Mouse (Mus musculus): ENCODE data around the gene Zcchc2.
A peak's percentile ranks its signal among the peaks of the same experiment; 100 is the strongest.

- TF ChIP-seq POLR2A (IDR thresholded peaks at IDR 0.05; ENCODE audit: control insufficient read depth in 1 of 2, insufficient read depth in 1 of 2, low read depth in 1 of 2, low read length in 2 of 2, poor library complexity in 1 of 2) (no peak), GABPA (IDR thresholded peaks at IDR 0.05; ENCODE audit: low read depth, low read length) (no peak), POLR2AphosphoS2 (IDR thresholded peaks at IDR 0.05; ENCODE audit: low read length) (no peak), ZC3H11A (IDR thresholded peaks at IDR 0.05; ENCODE audit: low read depth, low read length) (no peak), GATA1 (IDR thresholded peaks at IDR 0.05; ENCODE audit: low read depth, low read length) (peak; percentile 82), USF1 (IDR thresholded peaks at IDR 0.05; ENCODE audit: low read depth, low read length) (no peak), CTCF (IDR thresholded peaks at IDR 0.05 in 2 of 3, conservative IDR thresholded peaks at IDR 0.05 in 1 of 3; ENCODE audit: control insufficient read depth in 1 of 3, insufficient read depth in 1 of 3, low read depth in 2 of 3, low read length in 3 of 3, poor library complexity in 1 of 3, severe bottlenecking in 1 of 3) (no peak), ELF1 (IDR thresholded peaks at IDR 0.05; ENCODE audit: low read depth, low read length) (no peak), RCOR1 (IDR thresholded peaks at IDR 0.05; ENCODE audit: low read depth, low read length) (no peak; the same call in 1 of the 2 replicates)
Observed at GRCm38 (mm10) chr1:106024778-106025177, 34.6 kb downstream of the Zcchc2 start.

All from MEL (cell line).